Mouse (Mus musculus): ENCODE measurements around the gene Hmga2. TPM values are rescaled to one million over a fixed set of nuclear protein-coding genes. Genes with fewer than 3 reads are reported as not detected.
"Not testable (repeated sequence)": the region's sequence is repeated elsewhere in the genome, so short reads cannot be mapped to it uniquely, and the experiment has no call there.

Gene Hmga2
- polyA plus RNA-seq, 1 experiment from 2014 or later, result 7.8 TPM

GRCm38 (mm10) chr10:120339324-120339723 is 136.9 kb downstream of the Hmga2 start:
- H3K36me3 ChIP-seq (ENCODE audit: insufficient read depth, low read length), result no peaks in the 10 kb centered on the region
- WGBS, result 67% methylated on average over 4 of the region's 4 CpGs
- no peak for TF ChIP-seq CTCF (IDR thresholded peaks at IDR 0.05; ENCODE audit: low read depth)
- H3K4me3 ChIP-seq (replicated peaks; ENCODE audit: low read depth, low read length), result no peak overlapping the region
- DNase-seq (ENCODE audit: low spot score), result no peak
- no peak overlapping the region for H3K27ac ChIP-seq
- H3K27me3 ChIP-seq (ENCODE audit: insufficient read depth, low read length), result no peaks in the 10 kb centered on the region
- no peak overlapping the region for H3K4me2 ChIP-seq (ENCODE audit: low read length)
- no peaks in the 10 kb centered on the region for H3K4me1 ChIP-seq (replicated peaks; ENCODE audit: insufficient read depth, low read length)
- H3K9me3 ChIP-seq (replicated peaks; ENCODE audit: low read length), result no peaks in the 10 kb centered on the region
- ATAC-seq (replicated peaks; ENCODE audit: low FRiP score, low read depth), result no peak
- no peak overlapping the region for H3K9ac ChIP-seq (ENCODE audit: low read depth, low read length)

DNA sequence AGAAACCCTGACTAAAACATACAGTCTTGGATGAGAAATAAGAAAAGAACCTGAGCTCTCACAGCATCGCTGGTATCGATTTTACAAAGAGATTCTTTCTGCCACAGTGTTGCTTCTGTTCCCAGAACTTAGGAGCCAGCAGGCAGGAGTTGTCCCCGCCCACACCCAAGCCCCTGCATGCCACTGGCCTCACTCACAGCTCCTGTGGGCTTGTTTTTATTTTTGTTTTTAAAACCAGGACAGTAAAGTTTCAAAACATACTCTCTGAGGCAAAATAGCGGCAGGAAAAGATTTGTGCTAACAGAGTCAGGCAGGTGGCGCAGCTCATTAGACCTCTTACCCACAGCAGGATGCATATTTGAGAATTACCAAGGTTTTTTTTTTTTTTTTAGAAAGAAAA is 137.4 kb downstream of the Hmga2 start:
- H3K9ac ChIP-seq (ENCODE audit: low read depth, low read length), result no peak overlapping the region
- DNase-seq (ENCODE audit: low spot score) (no peak), ATAC-seq (replicated peaks; ENCODE audit: low FRiP score, low read depth) (no peak)
- H3K27me3 ChIP-seq (ENCODE audit: insufficient read depth, low read length), result no peaks in the 10 kb centered on the region
- H3K27ac ChIP-seq, result no peak overlapping the region
- H3K4me2 ChIP-seq (ENCODE audit: low read length), result no peak overlapping the region
- 72% methylated on average over 5 of the region's 5 CpGs for WGBS
- no peaks in the 10 kb centered on the region for H3K4me1 ChIP-seq (replicated peaks; ENCODE audit: insufficient read depth, low read length)
- no peak for TF ChIP-seq CTCF (IDR thresholded peaks at IDR 0.05; ENCODE audit: low read depth)
- H3K4me3 ChIP-seq (replicated peaks; ENCODE audit: low read depth, low read length), result no peak overlapping the region
- no peaks in the 10 kb centered on the region for H3K9me3 ChIP-seq (replicated peaks; ENCODE audit: low read length)
- no peaks in the 10 kb centered on the region for H3K36me3 ChIP-seq (ENCODE audit: insufficient read depth, low read length)

- not testable (repeated sequence) for H3K9me3 ChIP-seq (replicated peaks; ENCODE audit: low read length); H3K27me3 ChIP-seq (ENCODE audit: insufficient read depth, low read length); DNase-seq (ENCODE audit: low spot score); H3K27ac ChIP-seq; H3K36me3 ChIP-seq (ENCODE audit: insufficient read depth, low read length); H3K4me2 ChIP-seq (ENCODE audit: low read length); H3K9ac ChIP-seq (ENCODE audit: low read depth, low read length); H3K4me3 ChIP-seq (replicated peaks; ENCODE audit: low read depth, low read length); ATAC-seq (replicated peaks; ENCODE audit: low FRiP score, low read depth); H3K4me1 ChIP-seq (replicated peaks; ENCODE audit: insufficient read depth, low read length)
- 100% methylated on average over 1 of the region's 1 CpGs for whole genome bisulfite sequencing
Measured at GRCm38 (mm10) chr10:120338431-120338830, 137.8 kb downstream of the Hmga2 start.

DNA sequence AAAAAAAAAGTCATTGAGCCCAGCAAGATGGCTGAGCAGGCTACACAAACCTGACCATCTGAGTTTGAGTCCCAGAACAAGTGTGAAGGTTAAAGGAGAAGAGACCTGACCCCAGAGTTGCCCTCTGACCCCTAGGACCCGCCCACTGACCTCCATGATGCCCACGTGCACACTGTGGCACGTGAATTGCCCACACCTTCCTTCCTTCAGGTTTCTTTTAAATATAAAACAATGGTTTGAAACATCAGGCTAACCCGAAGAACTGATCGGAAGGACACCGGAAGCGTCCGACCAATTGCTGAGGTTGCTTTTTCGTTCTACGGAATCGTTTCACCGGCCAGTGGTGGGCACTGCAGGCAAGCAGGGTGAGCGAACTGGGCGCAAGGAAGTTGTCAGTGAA is 148.3 kb downstream of the Hmga2 start:
- no peak for TF ChIP-seq CTCF (IDR thresholded peaks at IDR 0.05; ENCODE audit: low read depth)
- DNase-seq (ENCODE audit: low spot score), result no peak
- Histone ChIP-seq H3K27ac (no peak overlapping the region), H3K27me3 (ENCODE audit: insufficient read depth, low read length) (no peaks in the 10 kb centered on the region), H3K9ac (ENCODE audit: low read depth, low read length) (no peak overlapping the region), H3K9me3 (replicated peaks; ENCODE audit: low read length) (no peaks in the 10 kb centered on the region), H3K36me3 (ENCODE audit: insufficient read depth, low read length) (no peaks in the 10 kb centered on the region), H3K4me3 (replicated peaks; ENCODE audit: low read depth, low read length) (no peak overlapping the region), H3K4me2 (ENCODE audit: low read length) (no peak overlapping the region), H3K4me1 (replicated peaks; ENCODE audit: insufficient read depth, low read length) (no peaks in the 10 kb centered on the region)
- ATAC-seq (replicated peaks; ENCODE audit: low FRiP score, low read depth), result no peak
- WGBS, result 91% methylated on average over 14 of the region's 14 CpGs

GRCm38 (mm10) chr10:120323584-120324203 is 152.6 kb downstream of the Hmga2 start:
- Histone ChIP-seq H3K4me2 (ENCODE audit: low read length) (no peak overlapping the region), H3K9me3 (replicated peaks; ENCODE audit: low read length) (peaks cover 6% of the 10 kb centered on the region), H3K27ac (no peak overlapping the region), H3K27me3 (ENCODE audit: insufficient read depth, low read length) (no peaks in the 10 kb centered on the region), H3K4me3 (replicated peaks; ENCODE audit: low read depth, low read length) (no peak overlapping the region), H3K36me3 (ENCODE audit: insufficient read depth, low read length) (no peaks in the 10 kb centered on the region), H3K4me1 (replicated peaks; ENCODE audit: insufficient read depth, low read length) (no peaks in the 10 kb centered on the region), H3K9ac (ENCODE audit: low read depth, low read length) (no peak overlapping the region)
- DNase-seq (ENCODE audit: low spot score) (no peak), ATAC-seq (replicated peaks; ENCODE audit: low FRiP score, low read depth) (no peak)
- TF ChIP-seq CTCF (IDR thresholded peaks at IDR 0.05; ENCODE audit: low read depth), result no peak
- 85% methylated on average over 11 of the region's 11 CpGs for WGBS

DNA sequence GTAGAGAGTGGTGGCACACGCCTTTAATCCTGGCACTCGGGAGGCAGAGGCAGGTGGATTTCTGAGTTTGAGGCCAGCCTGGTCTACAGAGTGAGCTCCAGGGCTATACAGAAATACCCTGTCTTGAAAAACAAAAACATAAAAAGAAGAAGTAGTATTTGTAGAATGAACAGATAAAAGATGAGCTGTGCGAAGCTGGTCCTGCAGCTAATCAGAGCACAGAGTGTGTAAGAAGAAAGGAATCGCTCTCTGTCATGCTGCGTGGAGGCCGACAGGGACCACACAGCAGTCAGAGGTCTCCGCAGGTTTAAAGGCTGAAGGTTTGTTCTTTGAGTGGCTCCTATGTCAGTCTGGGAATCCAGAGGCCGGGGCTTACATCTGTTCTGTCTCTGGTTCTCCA is 153.5 kb downstream of the Hmga2 start:
- WGBS, result 93% methylated on average over 8 of the region's 8 CpGs
- Histone ChIP-seq H3K4me3 (replicated peaks; ENCODE audit: low read depth, low read length) (no peak overlapping the region), H3K27ac (no peak overlapping the region), H3K9me3 (replicated peaks; ENCODE audit: low read length) (peaks cover 6% of the 10 kb centered on the region), H3K4me1 (replicated peaks; ENCODE audit: insufficient read depth, low read length) (no peaks in the 10 kb centered on the region), H3K27me3 (ENCODE audit: insufficient read depth, low read length) (no peaks in the 10 kb centered on the region), H3K36me3 (ENCODE audit: insufficient read depth, low read length) (no peaks in the 10 kb centered on the region), H3K4me2 (ENCODE audit: low read length) (no peak overlapping the region), H3K9ac (ENCODE audit: low read depth, low read length) (no peak overlapping the region)
- DNase-seq (ENCODE audit: low spot score) (no peak), ATAC-seq (replicated peaks; ENCODE audit: low FRiP score, low read depth) (no peak)
- no peak for TF ChIP-seq CTCF (IDR thresholded peaks at IDR 0.05; ENCODE audit: low read depth)

DNA sequence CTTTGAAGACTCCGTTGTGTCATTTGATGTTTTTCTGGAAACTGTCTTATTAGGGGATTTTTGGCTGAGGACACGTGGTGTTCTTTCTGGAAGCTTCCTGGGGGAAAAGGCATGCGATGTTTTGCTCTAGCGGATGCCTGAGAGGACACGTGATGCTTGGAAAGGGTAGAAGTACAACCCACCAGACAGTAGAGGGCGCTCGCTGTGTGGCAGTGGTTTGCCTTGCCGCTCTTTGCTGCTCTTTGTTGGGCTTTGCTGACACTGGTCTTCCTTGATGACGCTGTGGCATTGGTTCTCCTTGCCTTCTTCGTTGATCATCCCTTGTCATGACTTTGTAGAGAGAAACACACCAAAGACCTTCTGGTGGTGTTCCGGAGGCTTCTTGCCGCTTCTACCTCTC is 156.7 kb downstream of the Hmga2 start:
- H3K36me3 ChIP-seq (ENCODE audit: insufficient read depth, low read length), result no peaks in the 10 kb centered on the region
- no peak for DNase-seq (ENCODE audit: low spot score)
- H3K9me3 ChIP-seq (replicated peaks; ENCODE audit: low read length), result peaks cover 6% of the 10 kb centered on the region
- WGBS, result 93% methylated on average over 12 of the region's 12 CpGs
- no peak overlapping the region for H3K4me3 ChIP-seq (replicated peaks; ENCODE audit: low read depth, low read length)
- no peaks in the 10 kb centered on the region for H3K27me3 ChIP-seq (ENCODE audit: insufficient read depth, low read length)
- H3K9ac ChIP-seq (ENCODE audit: low read depth, low read length), result no peak overlapping the region
- no peak for ATAC-seq (replicated peaks; ENCODE audit: low FRiP score, low read depth)
- peak; percentile 38; the same call in 1 of the 2 replicates for TF ChIP-seq CTCF (IDR thresholded peaks at IDR 0.05; ENCODE audit: low read depth)
- no peak overlapping the region for H3K27ac ChIP-seq
- H3K4me1 ChIP-seq (replicated peaks; ENCODE audit: insufficient read depth, low read length), result no peaks in the 10 kb centered on the region
- no peak overlapping the region for H3K4me2 ChIP-seq (ENCODE audit: low read length)

MicroRNAs encoded within 50 kb of the gene (microRNA counts, 519-probe panel; counts per million panel counts)
- 330 counts per million, percentile 68 among the panel's probes with 10 or more counts for microRNA mmu-miR-763

Small RNA genes within 50 kb of the gene (microRNA-seq; reads per million reads assigned to microRNA genes)
- gene Mir763, result not detected

Other genes with a start within 250 kb of the Hmga2 start
- 53.3 and 54.3 TPM in 2 replicates for gene Llph, start 249.4 kb downstream of the Hmga2 start, polyA plus RNA-seq (2015; fragmentation: Nextera tagmentation; extraction: Ambion mirVana)